Mouse (Mus musculus): ENCODE data around the gene Vat1l. TPM values are rescaled to one million over a fixed set of nuclear protein-coding genes. Genes with fewer than 3 reads are reported as not detected.

Vat1l gene
- polyA plus RNA-seq, 1 experiment from 2014 or later = 14.8 TPM

- peak; percentile 70 for ATAC-seq
- H3K9me3 ChIP-seq (replicated peaks) = no peaks in the 10 kb centered on the region
- no peak overlapping the region for H3K4me2 ChIP-seq
- H3K27me3 ChIP-seq = no peaks in the 10 kb centered on the region
- WGBS = 60% methylated on average over 5 of the region's 5 CpGs
- H3K4me3 ChIP-seq = no peak overlapping the region
- H3K27ac ChIP-seq = peak overlapping the region; percentile 25
- H3K9ac ChIP-seq = no peak overlapping the region
- H3K4me1 ChIP-seq = peaks cover 15% of the 10 kb centered on the region
- no peaks in the 10 kb centered on the region for H3K36me3 ChIP-seq (ENCODE audit: poor library complexity, severe bottlenecking)
These were observed 100.9 kb downstream of the Vat1l start for GRCm38 (mm10) chr8:114306296-114306695.

DNA sequence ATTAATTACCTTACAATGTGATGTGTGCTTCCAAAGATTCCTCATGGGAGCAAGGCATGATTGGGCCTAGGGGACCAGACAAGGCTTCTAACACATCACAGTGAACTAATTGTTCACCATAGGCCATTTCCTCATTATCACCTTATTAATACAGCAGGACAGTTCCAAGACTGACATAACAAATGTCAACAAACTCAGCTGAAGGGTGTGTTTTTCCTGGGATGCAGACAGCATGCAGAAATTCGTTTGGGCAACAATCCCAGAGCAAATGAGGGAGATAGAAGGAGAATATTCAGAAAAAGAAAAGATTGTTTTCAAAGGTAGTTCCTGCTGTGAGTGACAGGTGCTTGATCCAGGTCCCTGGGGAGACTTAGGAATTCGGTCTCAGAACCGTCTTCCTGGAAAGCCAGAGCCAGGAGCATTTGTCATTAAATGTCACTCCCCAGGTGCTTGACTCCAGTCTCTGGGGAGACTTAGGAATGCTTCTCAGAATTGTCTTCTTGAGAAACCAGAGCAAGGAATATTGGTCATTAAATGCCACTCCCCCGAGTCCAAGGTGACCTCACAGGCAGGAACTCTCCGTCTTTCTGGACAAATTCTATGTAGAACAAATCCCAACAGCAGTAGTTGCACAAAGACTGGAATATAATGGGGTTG is 109.4 kb downstream of the Vat1l start:
- ATAC-seq = no peak
- Histone ChIP-seq H3K4me1 (peaks cover 7% of the 10 kb centered on the region; the same call in 1 of the 2 replicates), H3K36me3 (ENCODE audit: poor library complexity, severe bottlenecking) (no peaks in the 10 kb centered on the region), H3K4me2 (no peak overlapping the region), H3K9ac (no peak overlapping the region), H3K9me3 (replicated peaks) (no peaks in the 10 kb centered on the region), H3K27me3 (no peaks in the 10 kb centered on the region), H3K27ac (no peak overlapping the region), H3K4me3 (no peak overlapping the region)
- 38% methylated on average over 5 of the region's 5 CpGs for WGBS

- 54% methylated on average over 4 of the region's 4 CpGs for WGBS
- no peak overlapping the region for H3K4me2 ChIP-seq
- no peaks in the 10 kb centered on the region for H3K27me3 ChIP-seq
- H3K9ac ChIP-seq = no peak overlapping the region
- H3K4me1 ChIP-seq = peaks cover 7% of the 10 kb centered on the region; the same call in 1 of the 2 replicates
- ATAC-seq = no peak
- no peak overlapping the region for H3K4me3 ChIP-seq
- H3K27ac ChIP-seq = no peak overlapping the region
- H3K36me3 ChIP-seq (ENCODE audit: poor library complexity, severe bottlenecking) = peaks cover 4% of the 10 kb centered on the region; the same call in 1 of the 2 replicates
- H3K9me3 ChIP-seq (replicated peaks) = no peaks in the 10 kb centered on the region
These were observed 112.7 kb downstream of the Vat1l start for GRCm38 (mm10) chr8:114318161-114318560.

DNA sequence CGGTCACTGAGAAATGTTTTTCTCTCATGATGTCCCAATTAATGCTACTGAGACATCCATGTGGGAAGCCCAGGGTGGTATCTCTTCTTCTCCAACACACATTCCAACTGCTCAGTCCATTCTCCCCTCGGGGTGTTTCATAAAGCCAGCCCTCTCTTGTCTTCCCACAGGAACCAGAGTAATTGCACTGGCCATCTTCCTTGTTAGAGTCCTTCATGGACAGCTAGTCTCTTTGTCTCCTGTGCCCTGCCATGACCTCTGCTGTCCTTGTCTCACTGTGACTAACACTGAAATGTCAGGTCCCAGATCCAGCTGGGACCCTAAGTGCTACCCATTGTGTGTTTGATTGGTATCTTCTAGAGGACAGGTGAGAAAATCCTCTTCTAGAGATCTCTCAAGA is 116.7 kb downstream of the Vat1l start:
- Histone ChIP-seq H3K27ac (no peak overlapping the region), H3K4me3 (no peak overlapping the region), H3K4me1 (no peaks in the 10 kb centered on the region), H3K36me3 (ENCODE audit: poor library complexity, severe bottlenecking) (peaks cover 4% of the 10 kb centered on the region; the same call in 1 of the 2 replicates), H3K9ac (no peak overlapping the region), H3K9me3 (replicated peaks) (peaks cover 5% of the 10 kb centered on the region; the same call in 1 of the 2 replicates), H3K4me2 (no peak overlapping the region), H3K27me3 (no peaks in the 10 kb centered on the region)
- 89% methylated on average over 2 of the region's 2 CpGs for WGBS
- ATAC-seq = no peak

DNA sequence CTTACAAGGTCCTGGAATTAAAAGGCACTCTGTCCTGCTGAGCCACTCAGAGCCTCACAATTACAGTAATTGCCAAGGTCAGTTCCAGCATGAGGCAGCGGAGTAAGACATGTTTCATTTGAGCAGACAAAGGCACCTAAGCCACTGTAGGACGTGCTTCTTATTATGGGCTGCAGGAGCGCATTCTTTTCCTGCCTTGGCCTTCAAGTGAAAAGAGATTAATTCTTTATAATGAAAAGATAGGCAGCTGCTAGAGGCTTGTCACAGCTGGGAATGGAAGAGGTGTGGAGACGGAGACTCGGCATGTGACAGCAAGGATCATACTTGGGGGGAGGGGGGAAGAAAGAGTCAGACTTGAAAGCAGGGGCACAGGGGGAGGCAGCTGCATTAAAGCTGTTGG is 126.5 kb downstream of the Vat1l start:
- Histone ChIP-seq H3K4me1 (peaks cover 20% of the 10 kb centered on the region), H3K4me3 (no peak overlapping the region), H3K36me3 (ENCODE audit: poor library complexity, severe bottlenecking) (no peaks in the 10 kb centered on the region), H3K27ac (peak overlapping the region; percentile 41), H3K9me3 (replicated peaks) (no peaks in the 10 kb centered on the region), H3K27me3 (no peaks in the 10 kb centered on the region), H3K9ac (no peak overlapping the region), H3K4me2 (no peak overlapping the region)
- ATAC-seq = peak; percentile 71; the same call in 1 of the 2 replicates
- 4% methylated on average over 5 of the region's 5 CpGs for WGBS

DNA sequence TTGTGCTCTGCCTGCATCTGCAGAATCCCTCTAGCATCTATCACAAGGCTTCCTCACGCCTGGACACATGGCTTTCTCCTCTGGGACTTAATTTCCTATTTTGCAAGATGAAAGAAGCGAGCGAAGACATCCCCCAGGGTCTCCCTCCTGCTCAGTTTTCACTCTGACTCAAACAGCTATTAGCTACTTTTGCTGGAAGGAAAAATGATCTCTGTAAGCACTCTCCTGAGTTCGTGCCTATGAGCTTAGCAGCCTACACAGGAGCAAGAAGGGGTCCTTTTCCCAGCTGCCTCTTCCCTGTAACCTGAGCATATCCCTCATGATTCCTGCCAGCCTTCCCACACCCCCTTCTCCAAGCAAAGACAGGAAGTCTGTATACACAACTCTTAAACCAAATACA is 127.5 kb downstream of the Vat1l start:
- no peaks in the 10 kb centered on the region for H3K36me3 ChIP-seq (ENCODE audit: poor library complexity, severe bottlenecking)
- H3K4me3 ChIP-seq = no peak overlapping the region
- H3K4me1 ChIP-seq = peaks cover 20% of the 10 kb centered on the region
- no peak overlapping the region for H3K9ac ChIP-seq
- H3K27me3 ChIP-seq = no peaks in the 10 kb centered on the region
- no peak overlapping the region for H3K4me2 ChIP-seq
- no peak for ATAC-seq
- H3K9me3 ChIP-seq (replicated peaks) = no peaks in the 10 kb centered on the region
- H3K27ac ChIP-seq = peak overlapping the region; percentile 41; the same call in 1 of the 2 replicates
- WGBS = 63% methylated on average over 4 of the region's 4 CpGs

GRCm38 (mm10) chr8:114335721-114336120 is 130.3 kb downstream of the Vat1l start:
- Histone ChIP-seq H3K4me3 (no peak overlapping the region), H3K36me3 (ENCODE audit: poor library complexity, severe bottlenecking) (no peaks in the 10 kb centered on the region), H3K9me3 (replicated peaks) (no peaks in the 10 kb centered on the region), H3K4me2 (no peak overlapping the region), H3K27ac (no peak overlapping the region), H3K9ac (no peak overlapping the region), H3K27me3 (no peaks in the 10 kb centered on the region), H3K4me1 (peaks cover 20% of the 10 kb centered on the region)
- 66% methylated on average over 8 of the region's 8 CpGs for whole genome bisulfite sequencing
- no peak for ATAC-seq

GRCm38 (mm10) chr8:114342276-114342675 is 136.9 kb downstream of the Vat1l start:
- Histone ChIP-seq H3K9me3 (replicated peaks) (no peaks in the 10 kb centered on the region), H3K4me3 (no peak overlapping the region), H3K36me3 (ENCODE audit: poor library complexity, severe bottlenecking) (no peaks in the 10 kb centered on the region), H3K9ac (no peak overlapping the region), H3K4me2 (no peak overlapping the region), H3K27me3 (no peaks in the 10 kb centered on the region), H3K27ac (no peak overlapping the region), H3K4me1 (no peaks in the 10 kb centered on the region)
- no peak for ATAC-seq
- 71% methylated on average over 5 of the region's 5 CpGs for WGBS

DNA sequence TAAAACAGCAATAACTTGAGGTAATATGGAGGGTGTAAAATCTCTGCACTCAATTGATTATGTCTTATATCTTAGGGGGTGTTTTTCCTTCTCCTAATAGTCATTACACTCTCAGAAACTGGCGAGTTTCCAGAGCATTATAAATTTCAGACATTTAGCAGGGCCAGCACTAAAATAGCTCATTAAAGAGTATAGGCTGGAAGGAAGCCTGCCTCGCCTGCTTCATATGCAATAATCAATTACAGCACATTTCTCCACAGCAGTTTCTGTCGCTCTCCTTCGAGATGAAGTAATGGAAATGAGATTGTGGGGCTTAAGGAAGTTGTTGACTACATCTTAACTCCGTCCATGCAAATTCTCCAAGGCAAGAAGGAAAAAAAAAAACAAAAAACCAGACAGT is 139.4 kb downstream of the Vat1l start:
- no peaks in the 10 kb centered on the region for H3K36me3 ChIP-seq (ENCODE audit: poor library complexity, severe bottlenecking)
- 64% methylated on average over 5 of the region's 5 CpGs for WGBS
- H3K27me3 ChIP-seq = no peaks in the 10 kb centered on the region
- no peak overlapping the region for H3K9ac ChIP-seq
- no peak overlapping the region for H3K4me3 ChIP-seq
- H3K9me3 ChIP-seq (replicated peaks) = no peaks in the 10 kb centered on the region
- no peak overlapping the region for H3K4me2 ChIP-seq
- no peak overlapping the region for H3K27ac ChIP-seq
- no peak for ATAC-seq
- no peaks in the 10 kb centered on the region for H3K4me1 ChIP-seq

GRCm38 (mm10) chr8:114346045-114346444 is 140.6 kb downstream of the Vat1l start:
- WGBS = 67% methylated on average over 2 of the region's 2 CpGs
- no peak for ATAC-seq
- Histone ChIP-seq H3K36me3 (ENCODE audit: poor library complexity, severe bottlenecking) (no peaks in the 10 kb centered on the region), H3K9ac (no peak overlapping the region), H3K4me1 (no peaks in the 10 kb centered on the region), H3K27me3 (no peaks in the 10 kb centered on the region), H3K4me2 (no peak overlapping the region), H3K9me3 (replicated peaks) (no peaks in the 10 kb centered on the region), H3K27ac (no peak overlapping the region), H3K4me3 (no peak overlapping the region)

DNA sequence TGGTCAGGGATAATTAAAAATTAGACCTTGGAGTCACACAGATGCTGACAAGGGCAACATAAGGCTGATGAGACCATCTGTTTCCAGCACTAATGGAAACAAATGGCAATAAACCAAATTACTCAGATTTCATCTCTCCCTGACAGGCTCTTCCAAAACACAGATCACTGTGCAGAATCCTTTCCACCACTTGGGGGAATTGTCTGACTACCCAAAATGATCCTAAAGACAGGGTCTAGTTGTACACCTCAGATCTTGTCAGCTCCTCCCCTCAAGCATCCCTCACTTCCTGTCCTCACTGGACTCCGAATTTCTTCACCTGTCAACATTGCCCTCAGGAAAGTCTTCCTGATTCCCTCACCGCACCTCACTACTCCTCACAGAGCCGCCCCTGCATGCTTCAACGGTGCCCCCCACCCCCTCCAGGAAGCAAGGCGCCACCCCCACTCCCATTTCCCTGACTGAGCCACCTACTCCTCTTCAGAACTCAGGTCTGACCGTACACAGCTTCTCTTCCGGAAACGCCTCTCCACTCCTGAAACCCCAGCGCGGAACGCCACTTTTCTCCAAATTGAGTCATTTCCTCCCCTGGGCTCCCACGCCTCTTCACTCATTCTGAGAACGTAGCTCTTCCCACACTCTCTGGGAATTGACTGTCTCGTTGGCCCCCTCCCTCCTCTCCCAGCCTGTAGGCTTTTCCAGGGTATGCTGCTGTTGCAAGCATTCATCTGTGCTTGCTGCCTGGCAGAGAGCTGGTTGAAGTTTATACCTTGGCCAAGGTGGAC is 146.4 kb downstream of the Vat1l start:
- ATAC-seq = no peak
- 80% methylated on average over 14 of the region's 14 CpGs for WGBS
- Histone ChIP-seq H3K36me3 (ENCODE audit: poor library complexity, severe bottlenecking) (no peaks in the 10 kb centered on the region), H3K4me3 (no peak overlapping the region), H3K4me2 (no peak overlapping the region), H3K9me3 (replicated peaks) (no peaks in the 10 kb centered on the region), H3K4me1 (peaks cover 6% of the 10 kb centered on the region; the same call in 1 of the 2 replicates), H3K9ac (no peak overlapping the region), H3K27me3 (no peaks in the 10 kb centered on the region), H3K27ac (0 out of 2 replicates have a peak overlapping the region, but pooled peaks have one; percentile 31)

DNA sequence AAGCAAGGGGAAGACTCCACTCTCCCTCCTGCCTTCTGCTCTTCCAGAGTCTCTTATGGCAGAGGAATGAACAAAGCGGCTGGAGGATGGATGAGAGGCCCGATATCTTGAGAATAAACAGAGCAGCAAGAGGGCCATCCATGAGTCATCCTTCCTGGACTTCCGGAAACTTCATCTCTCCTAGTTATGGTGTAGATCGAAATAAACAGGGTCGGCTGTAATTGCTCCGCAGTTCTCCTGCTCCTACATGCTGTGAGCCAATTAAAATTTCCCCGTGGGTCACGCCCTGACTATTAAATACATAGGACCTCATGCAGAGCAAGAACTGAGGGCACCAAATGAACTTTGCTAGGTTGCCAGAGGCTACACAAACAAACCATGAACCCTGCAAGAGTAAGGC is 155.1 kb downstream of the Vat1l start:
- Histone ChIP-seq H3K27ac (no peak overlapping the region), H3K4me1 (no peaks in the 10 kb centered on the region)
- no peak for ATAC-seq

More for the DNA sequence above, 155.1 kb downstream of the Vat1l start:
- WGBS = 31% methylated on average over 8 of the region's 8 CpGs
- H3K36me3 ChIP-seq (ENCODE audit: poor library complexity, severe bottlenecking) = no peaks in the 10 kb centered on the region
- H3K9me3 ChIP-seq (replicated peaks) = no peaks in the 10 kb centered on the region
- H3K4me3 ChIP-seq = no peak overlapping the region
- H3K27me3 ChIP-seq = no peaks in the 10 kb centered on the region
- no peak overlapping the region for H3K4me2 ChIP-seq
- no peak overlapping the region for H3K9ac ChIP-seq

Measured in forebrain, embryonic 13.5 days (tissue).